Mouse (Mus musculus): ENCODE measurements at regions not wholly inside any gene's neighbourhood (a gene's known extent, or its start where the extent isn't known, plus 50 kb on each side); places are given as distances from the start of the nearest gene placed in this dataset.

DNA sequence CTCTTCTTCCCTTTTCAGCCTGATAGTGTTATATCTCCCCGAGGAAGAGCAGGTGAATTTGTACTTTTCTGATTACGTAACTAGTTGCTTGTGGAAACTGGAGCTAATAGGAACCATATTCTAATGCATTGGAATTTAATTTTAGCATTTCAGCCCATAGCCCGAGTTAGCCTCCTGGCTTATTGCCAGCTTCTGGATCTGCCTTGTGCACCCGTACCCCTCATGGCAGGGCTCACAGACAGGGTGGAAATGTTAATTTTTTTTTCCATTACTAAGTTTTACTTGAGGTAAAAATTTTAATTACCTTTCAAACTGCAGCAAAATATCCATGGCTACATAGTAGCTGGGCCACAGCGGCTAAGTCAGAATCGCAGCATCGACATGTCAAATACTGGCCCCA is 72.4 kb upstream of the Ndufb6 start:
- Histone ChIP-seq H3K36me3 (no peaks in the 10 kb centered on the region), H3K9ac (no peak overlapping the region), H3K4me3 (no peak overlapping the region), H3K4me1 (replicated peaks) (no peaks in the 10 kb centered on the region), H3K9me3 (no peaks in the 10 kb centered on the region), H3K27me3 (no peaks in the 10 kb centered on the region), H3K4me2 (no peak overlapping the region), H3K27ac (no peak overlapping the region)
- 81% methylated on average over 7 of the region's 7 CpGs for WGBS
- no peak for ATAC-seq (ENCODE audit: low FRiP score)

DNA sequence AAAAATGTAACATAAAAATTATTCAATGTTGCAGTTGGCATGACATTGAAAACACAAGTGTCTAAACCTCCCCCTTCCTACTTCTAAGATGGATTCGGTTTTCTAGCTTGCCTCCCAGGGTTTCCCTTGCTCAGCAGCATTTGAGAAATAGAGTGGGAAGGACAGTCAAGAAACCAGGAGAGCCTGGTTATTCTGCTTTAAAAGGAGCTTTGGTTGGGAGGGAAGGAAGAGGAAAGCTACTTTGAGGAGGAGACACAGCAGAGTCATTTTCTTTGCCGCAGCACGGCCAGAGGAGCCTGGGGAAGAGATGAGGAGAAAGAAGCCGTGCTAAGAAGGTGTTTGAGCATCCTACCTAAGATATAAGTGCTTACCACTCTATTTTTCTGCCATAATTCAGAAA is 71.9 kb upstream of the Ndufb6 start:
- no peak overlapping the region for H3K9ac ChIP-seq
- H3K4me3 ChIP-seq = no peak overlapping the region
- H3K36me3 ChIP-seq = no peaks in the 10 kb centered on the region
- no peaks in the 10 kb centered on the region for H3K27me3 ChIP-seq
- H3K4me2 ChIP-seq = no peak overlapping the region
- no peak overlapping the region for H3K27ac ChIP-seq
- no peaks in the 10 kb centered on the region for H3K4me1 ChIP-seq (replicated peaks)
- no peak for ATAC-seq (ENCODE audit: low FRiP score)
- no peaks in the 10 kb centered on the region for H3K9me3 ChIP-seq
- 84% methylated on average over 4 of the region's 4 CpGs for WGBS

DNA sequence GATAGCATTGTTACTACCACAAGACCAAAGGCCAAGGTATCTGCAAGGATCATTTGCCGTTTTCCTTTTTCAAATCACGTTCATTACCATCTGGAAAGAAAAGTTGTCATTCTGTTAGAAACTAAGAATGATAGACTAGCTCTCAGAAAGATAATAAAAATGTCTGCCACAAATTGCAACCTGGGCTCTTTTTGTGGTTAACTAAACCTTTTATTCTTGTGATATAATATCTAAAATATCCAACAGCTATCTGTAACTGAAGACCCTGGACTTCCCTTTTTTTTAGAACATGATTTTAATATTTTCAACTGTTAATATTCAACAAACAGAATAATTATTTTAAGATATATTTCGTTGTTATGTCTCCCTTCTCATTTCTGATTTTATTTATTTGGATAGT is 66.6 kb upstream of the Ndufb6 start:
- no peaks in the 10 kb centered on the region for H3K4me1 ChIP-seq (replicated peaks)
- H3K4me3 ChIP-seq = no peak overlapping the region
- no peaks in the 10 kb centered on the region for H3K9me3 ChIP-seq
- no peak overlapping the region for H3K27ac ChIP-seq
- no peaks in the 10 kb centered on the region for H3K36me3 ChIP-seq
- ATAC-seq (ENCODE audit: low FRiP score) = no peak
- no peak overlapping the region for H3K4me2 ChIP-seq
- no peaks in the 10 kb centered on the region for H3K27me3 ChIP-seq
- 86% methylated on average over 3 of the region's 3 CpGs for WGBS
- no peak overlapping the region for H3K9ac ChIP-seq

DNA sequence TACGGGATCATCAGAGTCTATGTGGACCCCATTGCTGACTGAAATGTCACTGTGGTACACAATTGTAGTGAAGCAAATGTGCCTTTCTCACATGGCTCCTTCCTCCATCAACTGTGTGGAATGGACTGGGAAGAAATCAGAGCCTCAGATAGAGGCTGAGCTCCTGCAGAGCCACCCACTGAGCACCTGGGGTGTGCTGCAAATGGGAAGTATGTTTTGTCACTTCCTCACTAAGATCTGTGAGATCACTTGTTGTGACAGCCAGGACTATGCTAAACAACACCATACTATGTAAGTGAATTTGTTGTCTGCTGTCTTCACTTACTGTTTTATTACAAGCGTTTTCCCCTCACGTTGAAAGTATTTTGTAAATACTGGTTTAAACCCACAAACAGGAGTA is 63.0 kb upstream of the Ndufb6 start:
- WGBS = 80% methylated on average over 3 of the region's 3 CpGs

DNA sequence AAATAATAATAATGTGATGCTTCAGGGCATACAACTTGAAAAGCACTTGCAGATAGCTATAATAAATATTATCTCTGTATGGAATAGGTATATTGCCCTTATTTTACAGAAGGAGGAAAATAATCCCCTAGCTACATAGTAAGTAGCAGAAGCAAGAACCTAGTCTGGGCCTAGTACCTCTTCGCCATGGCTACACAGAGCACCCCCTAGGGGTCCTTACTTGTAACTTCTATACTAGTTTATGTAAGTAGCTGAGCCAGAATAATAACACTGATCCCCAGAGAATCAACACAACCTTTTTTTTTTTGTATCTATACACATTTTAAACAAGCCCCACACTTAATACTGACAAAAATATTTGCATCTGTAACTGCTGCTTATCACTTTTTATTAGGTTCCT is 55.6 kb upstream of the Ndufb6 start:
- no peaks in the 10 kb centered on the region for H3K27me3 ChIP-seq
- no peak for ATAC-seq (ENCODE audit: low FRiP score)
- no peaks in the 10 kb centered on the region for H3K4me1 ChIP-seq (replicated peaks)
- H3K9me3 ChIP-seq = no peaks in the 10 kb centered on the region
- no peak overlapping the region for H3K4me2 ChIP-seq
- H3K9ac ChIP-seq = no peak overlapping the region
- no peak overlapping the region for H3K4me3 ChIP-seq
- H3K36me3 ChIP-seq = no peaks in the 10 kb centered on the region
- WGBS = 48% methylated on average over 1 of the region's 1 CpGs
- no peak overlapping the region for H3K27ac ChIP-seq

More for the DNA sequence above, 63.0 kb upstream of the Ndufb6 start:
- Histone ChIP-seq H3K27ac (no peak overlapping the region), H3K36me3 (no peaks in the 10 kb centered on the region), H3K9me3 (no peaks in the 10 kb centered on the region), H3K27me3 (no peaks in the 10 kb centered on the region), H3K9ac (no peak overlapping the region), H3K4me1 (replicated peaks) (no peaks in the 10 kb centered on the region), H3K4me2 (no peak overlapping the region), H3K4me3 (no peak overlapping the region)
- ATAC-seq (ENCODE audit: low FRiP score) = no peak

GRCm38 (mm10) chr4:40329737-40330136 is 50.5 kb upstream of the Ndufb6 start:
- H3K27ac ChIP-seq = no peak overlapping the region
- H3K9me3 ChIP-seq = no peaks in the 10 kb centered on the region
- no peaks in the 10 kb centered on the region for H3K4me1 ChIP-seq (replicated peaks)
- 66% methylated on average over 5 of the region's 5 CpGs for whole genome bisulfite sequencing
- H3K4me3 ChIP-seq = no peak overlapping the region
- no peak overlapping the region for H3K9ac ChIP-seq
- no peaks in the 10 kb centered on the region for H3K27me3 ChIP-seq
- no peak overlapping the region for H3K4me2 ChIP-seq
- no peak for ATAC-seq (ENCODE audit: low FRiP score)
- no peaks in the 10 kb centered on the region for H3K36me3 ChIP-seq
